Mouse (Mus musculus): ENCODE data around the gene Camk2g. TPM values are rescaled to one million over a fixed set of nuclear protein-coding genes. Genes with fewer than 3 reads are reported as not detected.

The Camk2g gene
- total RNA-seq, 2 experiments from 2014 or later, result 29.1 to 47.5 TPM

- ATAC-seq (replicated peaks; ENCODE audit: poor library complexity), result no peak
Observed at GRCm38 (mm10) chr14:20786611-20787015, 7.3 kb downstream of the Camk2g start.

GRCm38 (mm10) chr14:20786020-20786419 lies 7.9 kb downstream of the Camk2g start:
- 0 out of 2 replicates have a peak, but pooled peaks have one; percentile 8 for ATAC-seq (replicated peaks; ENCODE audit: poor library complexity)

GRCm38 (mm10) chr14:20785231-20785630 lies 8.7 kb downstream of the Camk2g start:
- peak; percentile 89 for ATAC-seq (replicated peaks; ENCODE audit: poor library complexity)

GRCm38 (mm10) chr14:20784708-20785107 lies 9.2 kb downstream of the Camk2g start:
- ATAC-seq (replicated peaks; ENCODE audit: poor library complexity), result peak; percentile 60

GRCm38 (mm10) chr14:20783526-20783925 lies 10.4 kb downstream of the Camk2g start:
- no peak for ATAC-seq (replicated peaks; ENCODE audit: poor library complexity)

- no peak for ATAC-seq (replicated peaks; ENCODE audit: poor library complexity)
Observed at GRCm38 (mm10) chr14:20782860-20783259, 11.0 kb downstream of the Camk2g start.

- no peak for ATAC-seq (replicated peaks; ENCODE audit: poor library complexity)
Observed at GRCm38 (mm10) chr14:20780217-20780616, 13.7 kb downstream of the Camk2g start.

- no peak for ATAC-seq (replicated peaks; ENCODE audit: poor library complexity)
Observed at GRCm38 (mm10) chr14:20778496-20778895, 15.4 kb downstream of the Camk2g start.

GRCm38 (mm10) chr14:20775661-20776060 lies 18.2 kb downstream of the Camk2g start:
- no peak for ATAC-seq (replicated peaks; ENCODE audit: poor library complexity)

GRCm38 (mm10) chr14:20773410-20773809 lies 20.5 kb downstream of the Camk2g start:
- no peak for ATAC-seq (replicated peaks; ENCODE audit: poor library complexity)

- ATAC-seq (replicated peaks; ENCODE audit: poor library complexity), result peak; percentile 75
Observed at GRCm38 (mm10) chr14:20772808-20773207, 21.1 kb downstream of the Camk2g start.

GRCm38 (mm10) chr14:20771941-20772340 lies 21.9 kb downstream of the Camk2g start:
- no peak for ATAC-seq (replicated peaks; ENCODE audit: poor library complexity)

GRCm38 (mm10) chr14:20768581-20768980 lies 25.3 kb downstream of the Camk2g start:
- ATAC-seq (replicated peaks; ENCODE audit: poor library complexity), result no peak

- no peak for ATAC-seq (replicated peaks; ENCODE audit: poor library complexity)
Observed at GRCm38 (mm10) chr14:20767936-20768335, 26.0 kb downstream of the Camk2g start.

GRCm38 (mm10) chr14:20765642-20766258 lies 28.1 kb downstream of the Camk2g start:
- ATAC-seq (replicated peaks; ENCODE audit: poor library complexity), result peak; percentile 99

GRCm38 (mm10) chr14:20764942-20765341 lies 28.9 kb downstream of the Camk2g start:
- ATAC-seq (replicated peaks; ENCODE audit: poor library complexity), result no peak

GRCm38 (mm10) chr14:20758768-20759435 lies 35.0 kb downstream of the Camk2g start:
- peak; percentile 65; the same call in 1 of the 2 replicates for ATAC-seq (replicated peaks; ENCODE audit: poor library complexity)

- ATAC-seq (replicated peaks; ENCODE audit: poor library complexity), result no peak
Observed at GRCm38 (mm10) chr14:20757370-20757907, 36.4 kb downstream of the Camk2g start.

- ATAC-seq (replicated peaks; ENCODE audit: poor library complexity), result no peak
Observed at GRCm38 (mm10) chr14:20753792-20754191, 40.1 kb downstream of the Camk2g start.

- no peak for ATAC-seq (replicated peaks; ENCODE audit: poor library complexity)
Observed at GRCm38 (mm10) chr14:20750503-20750902, 43.4 kb downstream of the Camk2g start.

GRCm38 (mm10) chr14:20749494-20750051 lies 44.3 kb downstream of the Camk2g start:
- no peak for ATAC-seq (replicated peaks; ENCODE audit: poor library complexity)

GRCm38 (mm10) chr14:20748388-20748787 lies 45.5 kb downstream of the Camk2g start:
- ATAC-seq (replicated peaks; ENCODE audit: poor library complexity), result no peak
